Mouse (Mus musculus) intestine, embryonic 16.5 days (tissue): Measurements from ENCODE around the gene Utp20. TPM values are rescaled to one million over a fixed set of nuclear protein-coding genes. Genes with fewer than 3 reads are reported as not detected.
"Not testable (repeated sequence)": the region's sequence is repeated elsewhere in the genome, so short reads cannot be mapped to it uniquely, and the experiment has no call there.

Experiments used
- ATAC-seq: fragments of 200-750 bp; cut with Nextera tagmentation; 2 replicates; pipeline ENCODE4 v1.8.0; 2017; ENCODE audit warnings: moderate TSS enrichment, moderate library complexity
- H3K27ac ChIP-seq: fragments of 300-500 bp; sonication (generic); 2 replicates; pipeline ENCODE4 v1.5.1; 2014; ENCODE audit warnings: mild to moderate bottlenecking, low read length
- H3K27me3 ChIP-seq: fragments of 300-500 bp; sonication (generic); replicated peaks from 2 replicates; pipeline ENCODE4 v1.6.1; 2014; ENCODE audit warnings: low read length, control low read depth, mixed read lengths; ENCODE audit not compliant: control insufficient read depth, insufficient read depth
- H3K36me3 ChIP-seq: fragments of 300-500 bp; sonication (generic); 2 replicates; pipeline ENCODE4 v1.6.1; 2014; ENCODE audit warnings: low read length, control low read depth; ENCODE audit not compliant: control insufficient read depth, insufficient read depth
- H3K4me1 ChIP-seq: fragments of 300-500 bp; sonication (generic); 2 replicates; pipeline ENCODE4 v1.6.1; 2014; ENCODE audit warnings: low read length, control low read depth, mixed read lengths; ENCODE audit not compliant: control insufficient read depth, insufficient read depth
- H3K4me2 ChIP-seq: fragments of 300-500 bp; sonication (generic); 2 replicates; pipeline ENCODE4 v1.6.1; 2014; ENCODE audit warnings: low read depth, low read length, control low read depth
- H3K4me3 ChIP-seq: fragments of 300-500 bp; sonication (generic); 2 replicates; pipeline ENCODE4 v1.5.1; 2014; ENCODE audit warnings: mild to moderate bottlenecking, low read length
- H3K9ac ChIP-seq: fragments of 300-500 bp; sonication (generic); 2 replicates; pipeline ENCODE4 v1.6.1; 2014; ENCODE audit warnings: low read depth, low read length
- H3K9me3 ChIP-seq: fragments of 300-500 bp; sonication (generic); 2 replicates; pipeline ENCODE4 v1.6.1; 2016; ENCODE audit warnings: low read length, control low read depth; ENCODE audit not compliant: control insufficient read depth
- WGBS: fragments of 180-500 bp; shearing (Covaris S2); extraction: QIAGEN DNeasy Blood & Tissue Kit; methylation state at CpG from one replicate; pipeline ENCODE4 v1.1.7; 2014; 5-methylcytosine and 5-hydroxymethylcytosine counted together
- polyA plus RNA-seq: library from polyadenylated mRNA; unstranded; fragments of >200 nt; fragmentation: Nextera tagmentation; extraction: Ambion mirVana; gene quantifications from 2 replicates; pipeline ENCODE4 v1.2.1, GENCODE M21; 2015

The Utp20 gene
- polyA plus RNA-seq, 1 experiment from 2014 or later, result 11.5 TPM

DNA sequence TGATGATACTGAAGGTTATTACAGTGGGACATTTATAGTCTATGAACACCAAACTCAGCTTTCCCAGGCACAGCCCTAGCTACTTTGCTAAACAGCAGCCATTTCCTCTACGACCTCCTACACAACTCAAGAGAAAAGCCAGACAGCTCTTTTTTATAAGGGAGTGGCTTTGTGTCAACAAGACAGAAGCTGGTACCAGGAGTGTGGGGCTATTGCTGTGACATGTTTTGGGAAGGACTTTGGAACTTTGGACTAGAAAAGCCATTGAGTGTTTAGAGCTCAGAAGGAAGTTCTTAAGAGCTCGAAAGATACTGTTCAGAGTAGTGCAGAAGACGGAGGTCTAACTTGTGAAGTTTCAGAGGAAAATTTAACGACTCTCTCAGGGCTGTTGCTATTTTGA lies 29.7 kb downstream of the Utp20 start:
- no peaks in the 10 kb centered on the region for H3K4me1 ChIP-seq
- 0 out of 2 replicates have a peak overlapping the region, but pooled peaks have one; percentile 26 for H3K27ac ChIP-seq
- H3K4me2 ChIP-seq, result no peak overlapping the region
- no peak overlapping the region for H3K4me3 ChIP-seq
- H3K9ac ChIP-seq, result no peak overlapping the region
- H3K27me3 ChIP-seq, result no peaks in the 10 kb centered on the region
- H3K9me3 ChIP-seq, result no peaks in the 10 kb centered on the region
- peak; percentile 94 for ATAC-seq
- no peaks in the 10 kb centered on the region; the same call in 1 of the 2 replicates for H3K36me3 ChIP-seq
- 62% methylated on average over 4 of the region's 4 CpGs for WGBS

DNA sequence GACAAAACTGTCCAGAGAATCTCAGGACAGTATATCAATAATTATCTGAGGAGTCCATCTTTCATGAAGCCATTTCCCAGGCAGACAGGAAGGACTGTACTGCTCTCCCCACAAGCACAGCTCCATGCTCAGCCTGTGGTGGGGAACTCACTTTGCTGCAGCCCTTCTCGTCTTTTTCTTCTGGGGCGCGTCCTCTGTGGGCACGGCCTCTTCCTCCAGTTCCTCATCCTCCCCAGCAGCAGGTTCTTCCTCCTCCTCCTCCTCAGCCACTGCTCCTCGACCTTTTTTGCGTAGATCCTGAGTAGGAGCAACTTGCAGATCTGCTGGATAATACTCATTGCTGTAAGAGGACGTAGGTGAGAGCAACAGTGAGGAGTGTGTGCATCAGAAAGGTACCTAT lies 31.4 kb downstream of the Utp20 start:
- no peak overlapping the region for H3K4me2 ChIP-seq
- 91% methylated on average over 7 of the region's 7 CpGs for WGBS
- no peak overlapping the region for H3K4me3 ChIP-seq
- no peak for ATAC-seq
- no peaks in the 10 kb centered on the region for H3K9me3 ChIP-seq
- no peak overlapping the region; the same call in 1 of the 2 replicates for H3K27ac ChIP-seq
- no peaks in the 10 kb centered on the region for H3K4me1 ChIP-seq
- H3K9ac ChIP-seq, result no peak overlapping the region
- H3K27me3 ChIP-seq, result no peaks in the 10 kb centered on the region
- H3K36me3 ChIP-seq, result no peaks in the 10 kb centered on the region; the same call in 1 of the 2 replicates

DNA sequence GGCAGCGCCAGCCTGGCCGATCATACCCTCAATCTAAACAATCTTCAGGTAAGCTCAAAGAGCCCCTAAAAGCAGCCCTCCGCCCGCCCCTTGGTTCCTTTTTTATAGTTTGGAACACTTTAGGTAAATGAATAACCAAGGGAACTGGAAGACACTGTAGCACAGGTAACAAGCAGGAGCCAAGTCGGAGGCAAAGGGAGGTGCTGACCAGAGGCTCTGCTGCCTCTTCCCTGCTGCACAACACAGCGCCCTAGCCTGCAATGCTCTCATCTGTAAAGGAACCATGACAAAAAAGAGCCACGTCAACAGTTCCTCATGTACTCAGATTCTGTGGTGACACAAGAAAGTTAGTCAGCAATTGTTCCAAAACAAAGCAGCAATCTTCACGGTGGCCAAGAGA lies 32.0 kb downstream of the Utp20 start:
- 81% methylated on average over 8 of the region's 8 CpGs for WGBS
- H3K36me3 ChIP-seq, result no peaks in the 10 kb centered on the region; the same call in 1 of the 2 replicates
- no peaks in the 10 kb centered on the region for H3K27me3 ChIP-seq
- no peak for ATAC-seq
- H3K4me3 ChIP-seq, result no peak overlapping the region
- 0 out of 2 replicates have a peak overlapping the region, but pooled peaks have one; percentile 2 for H3K4me2 ChIP-seq
- no peaks in the 10 kb centered on the region for H3K9me3 ChIP-seq
- peak overlapping the region; percentile 7; the same call in 1 of the 2 replicates for H3K27ac ChIP-seq
- H3K4me1 ChIP-seq, result no peaks in the 10 kb centered on the region
- no peak overlapping the region for H3K9ac ChIP-seq

DNA sequence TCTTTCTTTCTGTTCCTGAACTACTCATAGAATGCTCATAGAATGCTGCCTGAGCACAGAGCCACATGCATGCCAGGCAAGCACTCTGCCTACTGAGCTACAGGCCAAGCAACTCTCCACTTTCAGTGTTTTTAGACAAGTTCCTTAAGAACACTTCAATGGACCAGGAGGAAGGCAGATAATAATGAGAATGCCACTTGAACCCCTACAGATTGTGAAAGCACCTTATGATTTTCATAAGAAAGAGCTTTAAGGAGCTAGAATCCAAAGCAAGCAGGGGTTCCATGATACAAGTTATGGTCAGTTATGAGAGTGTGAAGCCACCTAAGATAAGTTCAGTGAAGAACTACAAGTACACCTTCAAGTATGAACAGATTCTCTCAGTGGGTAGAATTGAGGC lies 32.9 kb downstream of the Utp20 start:
- H3K27ac ChIP-seq, result peak overlapping the region; percentile 31
- no peaks in the 10 kb centered on the region; the same call in 1 of the 2 replicates for H3K36me3 ChIP-seq
- no peaks in the 10 kb centered on the region for H3K4me1 ChIP-seq
- no peak for ATAC-seq
- H3K27me3 ChIP-seq, result no peaks in the 10 kb centered on the region
- H3K4me2 ChIP-seq, result no peak overlapping the region
- H3K4me3 ChIP-seq, result no peak overlapping the region
- no peak overlapping the region for H3K9ac ChIP-seq
- H3K9me3 ChIP-seq, result no peaks in the 10 kb centered on the region

DNA sequence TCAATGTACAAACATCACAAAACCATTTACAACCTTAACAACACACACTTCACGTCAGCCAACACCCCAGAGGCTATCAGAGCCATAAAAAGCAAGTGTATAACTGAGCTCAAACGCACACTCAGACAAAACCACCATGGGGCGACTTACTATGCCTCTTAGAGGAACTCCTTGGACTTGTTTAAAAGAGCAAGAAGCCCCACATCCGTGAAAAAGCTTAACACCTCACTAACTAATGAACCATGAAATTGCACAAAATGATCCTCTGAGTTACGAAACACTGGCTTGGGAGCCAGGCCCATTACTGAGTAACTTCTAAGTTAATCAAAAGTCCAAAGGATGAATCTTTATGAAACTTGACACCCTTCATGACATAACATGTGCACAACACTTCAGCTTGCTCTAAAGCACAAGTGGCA lies 42.1 kb downstream of the Utp20 start:
- H3K9ac ChIP-seq, result no peak overlapping the region
- no peak overlapping the region for H3K4me2 ChIP-seq
- no peak overlapping the region for H3K4me3 ChIP-seq
- H3K4me1 ChIP-seq, result no peaks in the 10 kb centered on the region; the same call in 1 of the 2 replicates
- ATAC-seq, result peak; percentile 93
- 58% methylated on average over 5 of the region's 5 CpGs for WGBS
- no peaks in the 10 kb centered on the region for H3K27me3 ChIP-seq
- H3K27ac ChIP-seq, result 0 out of 2 replicates have a peak overlapping the region, but pooled peaks have one; percentile 44
- H3K9me3 ChIP-seq, result no peaks in the 10 kb centered on the region
- peaks cover 3% of the 10 kb centered on the region for H3K36me3 ChIP-seq

DNA sequence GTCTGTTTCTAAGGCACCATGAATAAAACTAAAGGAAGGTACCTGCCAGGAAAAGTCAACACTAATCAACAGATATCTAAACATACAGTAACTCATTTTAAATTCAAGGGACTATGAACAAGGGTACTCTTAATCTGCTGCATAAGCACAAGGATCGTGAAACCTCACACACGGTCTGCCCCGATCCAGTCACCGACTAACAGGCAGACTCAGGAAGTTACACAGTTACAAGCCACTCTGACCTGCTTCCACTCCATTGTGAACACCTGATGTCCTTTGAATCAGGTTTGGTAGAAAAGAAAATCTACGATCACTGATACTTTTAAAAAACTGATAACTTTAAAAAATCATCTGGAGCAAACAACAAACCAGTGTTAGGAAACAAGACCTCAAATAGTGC lies 42.7 kb downstream of the Utp20 start:
- peaks cover 3% of the 10 kb centered on the region for H3K36me3 ChIP-seq
- ATAC-seq, result peak; percentile 50; the same call in 1 of the 2 replicates

DNA sequence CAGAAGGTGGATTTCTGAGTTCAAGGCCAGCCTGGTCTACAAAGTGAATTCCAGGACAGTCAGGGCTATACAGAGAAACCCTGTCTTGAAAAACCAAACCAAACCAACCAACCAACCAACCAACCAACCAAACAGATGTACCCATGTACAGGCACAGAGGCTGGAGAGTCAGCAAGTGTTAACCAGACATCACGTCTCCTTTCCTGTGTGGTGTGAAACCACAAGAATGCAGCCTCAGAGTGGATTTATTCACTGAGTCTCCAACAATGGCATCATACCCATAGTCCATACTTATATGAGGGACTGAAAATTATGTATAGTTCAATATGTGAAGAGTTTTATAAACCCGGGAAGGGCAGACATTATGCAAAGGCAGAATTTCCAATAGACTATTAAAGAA lies 43.5 kb downstream of the Utp20 start:
- ATAC-seq, H3K27me3 ChIP-seq, H3K4me3 ChIP-seq, H3K4me2 ChIP-seq, H3K36me3 ChIP-seq, H3K9me3 ChIP-seq, H3K9ac ChIP-seq, H3K4me1 ChIP-seq, H3K27ac ChIP-seq: not testable (repeated sequence)
- 93% methylated on average over 2 of the region's 2 CpGs for WGBS

More for the DNA sequence above, 42.7 kb downstream of the Utp20 start:
- no peaks in the 10 kb centered on the region for H3K27me3 ChIP-seq
- no peaks in the 10 kb centered on the region for H3K9me3 ChIP-seq
- WGBS, result 86% methylated on average over 5 of the region's 5 CpGs
- H3K4me3 ChIP-seq, result no peak overlapping the region
- H3K4me1 ChIP-seq, result no peaks in the 10 kb centered on the region; the same call in 1 of the 2 replicates
- peak overlapping the region; percentile 61 for H3K27ac ChIP-seq
- no peak overlapping the region for H3K4me2 ChIP-seq
- H3K9ac ChIP-seq, result no peak overlapping the region

DNA sequence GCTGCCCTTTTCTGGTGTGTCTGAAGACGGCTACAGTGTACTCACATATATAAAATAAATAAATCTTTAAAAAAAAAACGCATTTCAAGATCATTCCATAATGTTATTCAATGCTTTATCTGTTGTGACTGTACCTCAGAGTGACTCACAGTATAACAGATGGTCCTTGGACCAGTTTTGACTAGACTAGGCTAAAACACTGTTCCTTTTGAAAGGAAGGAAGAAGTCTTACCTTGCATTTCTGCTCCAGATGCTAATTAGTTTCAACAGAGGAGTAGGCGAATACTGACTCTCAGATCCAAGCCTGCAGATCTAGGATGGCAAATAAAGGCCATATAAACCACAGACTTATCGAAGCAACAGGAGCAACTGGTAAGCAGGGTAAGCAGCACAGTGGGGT lies 45.9 kb downstream of the Utp20 start:
- H3K36me3 ChIP-seq, result no peaks in the 10 kb centered on the region
- no peaks in the 10 kb centered on the region for H3K9me3 ChIP-seq
- H3K4me3 ChIP-seq, result no peak overlapping the region
- no peaks in the 10 kb centered on the region for H3K27me3 ChIP-seq
- no peak overlapping the region for H3K27ac ChIP-seq
- no peak overlapping the region for H3K4me2 ChIP-seq
- no peak overlapping the region for H3K9ac ChIP-seq
- H3K4me1 ChIP-seq, result no peaks in the 10 kb centered on the region; the same call in 1 of the 2 replicates
- 91% methylated on average over 4 of the region's 4 CpGs for WGBS
- no peak for ATAC-seq

DNA sequence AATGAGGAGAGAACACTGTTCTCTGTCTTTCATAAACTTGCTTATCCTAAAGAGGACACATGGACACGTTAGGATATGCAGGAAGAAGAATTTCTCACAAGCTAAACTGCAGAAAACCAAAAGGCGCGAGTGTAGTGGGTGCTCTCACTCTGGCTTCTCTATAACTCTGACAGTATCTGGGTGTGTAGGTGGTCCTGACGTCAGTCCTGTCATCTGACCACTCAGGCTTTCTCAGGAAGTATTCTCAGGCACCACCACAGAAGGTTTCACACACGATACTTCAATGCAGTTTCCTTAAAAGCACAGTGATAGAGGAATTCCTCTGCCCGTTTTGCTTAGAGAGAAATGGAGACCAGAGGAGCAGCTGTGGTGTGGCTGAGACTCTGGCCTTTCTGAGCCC lies 50.4 kb downstream of the Utp20 start:
- H3K9ac ChIP-seq, result no peak overlapping the region
- peaks cover 9% of the 10 kb centered on the region; the same call in 1 of the 2 replicates for H3K36me3 ChIP-seq
- no peaks in the 10 kb centered on the region for H3K4me1 ChIP-seq
- H3K4me3 ChIP-seq, result no peak overlapping the region
- H3K27ac ChIP-seq, result no peak overlapping the region
- no peaks in the 10 kb centered on the region for H3K9me3 ChIP-seq
- ATAC-seq, result no peak
- 88% methylated on average over 6 of the region's 6 CpGs for WGBS
- H3K27me3 ChIP-seq, result no peaks in the 10 kb centered on the region
- no peak overlapping the region for H3K4me2 ChIP-seq

DNA sequence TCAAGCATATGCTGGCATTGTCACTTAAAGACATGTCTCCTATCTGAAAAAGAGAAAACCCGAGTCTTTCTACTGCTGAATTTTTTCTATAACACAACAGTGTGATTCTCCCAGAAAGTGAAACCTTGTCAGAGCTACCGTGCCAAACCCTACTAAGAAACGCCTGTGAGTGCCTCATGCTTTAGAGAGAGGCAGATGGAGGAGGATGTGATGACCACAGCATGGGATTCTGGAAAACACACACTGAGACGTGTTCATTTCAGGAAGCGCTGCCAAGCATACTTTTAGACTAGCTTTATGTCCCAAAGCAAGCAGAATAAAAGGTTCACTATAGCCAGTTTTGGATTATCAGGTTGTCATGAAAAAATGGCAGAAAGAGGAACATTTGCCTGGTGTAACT lies 53.6 kb downstream of the Utp20 start:
- 87% methylated on average over 5 of the region's 5 CpGs for WGBS
- ATAC-seq, H3K27ac ChIP-seq: not testable (repeated sequence)

More for the DNA sequence above, 53.6 kb downstream of the Utp20 start:
- not testable (repeated sequence) for H3K4me3 ChIP-seq, H3K27me3 ChIP-seq, H3K9ac ChIP-seq, H3K4me1 ChIP-seq, H3K4me2 ChIP-seq, H3K9me3 ChIP-seq
- peaks cover 15% of the 10 kb centered on the region; the same call in 1 of the 2 replicates for H3K36me3 ChIP-seq
